Mouse (Mus musculus) stomach, postnatal 0 days (tissue): ENCODE results near the gene Slc1a3. TPM values are rescaled to one million over a fixed set of nuclear protein-coding genes. Genes with fewer than 3 reads are reported as not detected.
"Not testable (repeated sequence)": the region's sequence is repeated elsewhere in the genome, so short reads cannot be mapped to it uniquely, and the experiment has no call there.

Experiments used
- ATAC-seq: fragments of 200-750 bp; cut with Nextera tagmentation; 2 replicates; pipeline ENCODE4 v1.8.0; 2017; ENCODE audit not compliant: low FRiP score, low TSS enrichment
- DNase-seq: peaks from one replicate; pipeline ENCODE4 v3.0.0-alpha.2; 2016; ENCODE audit warnings: low spot score
- H3K27ac ChIP-seq: fragments of 300-500 bp; sonication (generic); replicated peaks from 2 replicates; pipeline ENCODE4 v1.5.1; 2014; ENCODE audit warnings: mild to moderate bottlenecking, control low read depth
- H3K27me3 ChIP-seq: fragments of 300-500 bp; sonication (generic); 2 replicates; pipeline ENCODE4 v1.6.1; 2014; ENCODE audit warnings: low read length; ENCODE audit not compliant: control insufficient read depth, insufficient read depth
- H3K36me3 ChIP-seq: fragments of 300-500 bp; sonication (generic); 2 replicates; pipeline ENCODE4 v1.6.1; 2014; ENCODE audit warnings: low read length, mixed read lengths; ENCODE audit not compliant: control insufficient read depth, insufficient read depth
- H3K4me1 ChIP-seq: fragments of 300-500 bp; sonication (generic); replicated peaks from 2 replicates; pipeline ENCODE4 v1.6.1; 2014; ENCODE audit warnings: antibody characterized with exemption; ENCODE audit not compliant: control insufficient read depth, insufficient read depth
- H3K4me2 ChIP-seq: fragments of 300-500 bp; sonication (generic); replicated peaks from 2 replicates; pipeline ENCODE4 v1.6.1; 2014; ENCODE audit warnings: low read depth, mild to moderate bottlenecking, control low read depth, moderate library complexity
- H3K4me3 ChIP-seq: fragments of 300-500 bp; sonication (generic); 2 replicates; pipeline ENCODE4 v1.5.1; 2014; ENCODE audit warnings: low read depth, low read length, control low read depth
- H3K9ac ChIP-seq: fragments of 300-500 bp; sonication (generic); 2 replicates; pipeline ENCODE4 v1.6.1; 2014; ENCODE audit warnings: mild to moderate bottlenecking, low read length, control low read depth, mixed read lengths
- H3K9me3 ChIP-seq: fragments of 300-500 bp; sonication (generic); 2 replicates; pipeline ENCODE4 v1.6.1; 2016; ENCODE audit warnings: low read length; ENCODE audit not compliant: control insufficient read depth
- CTCF ChIP-seq: IDR thresholded peaks from 2 replicates; pipeline ENCODE4 v1.5.1; 2016; ENCODE audit warnings: antibody characterized with exemption, low read depth, mild to moderate bottlenecking, moderate library complexity
- EP300 ChIP-seq: optimal IDR thresholded peaks from 2 replicates; pipeline ENCODE3; 2016; ENCODE audit warnings: antibody characterized with exemption
- WGBS: fragments of 180-500 bp; shearing (Covaris S2); extraction: QIAGEN DNeasy Blood & Tissue Kit; methylation state at CpG from one replicate; pipeline ENCODE4 v1.1.7; 2014; 5-methylcytosine and 5-hydroxymethylcytosine counted together
- polyA plus RNA-seq: library from polyadenylated mRNA; unstranded; fragments of >200 nt; fragmentation: Nextera tagmentation; extraction: Ambion mirVana; gene quantifications from 2 replicates; pipeline ENCODE4 v1.2.1, GENCODE M21; 2015

The Slc1a3 gene
- polyA plus RNA-seq, 1 experiment from 2014 or later, result 4.8 TPM

GRCm38 (mm10) chr15:8712433-8712984 lies 1.9 kb upstream of the Slc1a3 start:
- no peak for TF ChIP-seq CTCF
- H3K27me3 ChIP-seq, result no peaks in the 10 kb centered on the region
- H3K4me2 ChIP-seq, result no peak overlapping the region
- H3K27ac ChIP-seq, result no peak overlapping the region
- no peaks in the 10 kb centered on the region for H3K36me3 ChIP-seq
- H3K9ac ChIP-seq, result no peak overlapping the region
- ATAC-seq, result no peak
- no peak overlapping the region for H3K4me3 ChIP-seq
- WGBS, result 88% methylated on average over 2 of the region's 2 CpGs
- H3K4me1 ChIP-seq, result no peaks in the 10 kb centered on the region
- H3K9me3 ChIP-seq, result no peaks in the 10 kb centered on the region
- no peak for DNase-seq

GRCm38 (mm10) chr15:8711630-8712310 lies 1.2 kb upstream of the Slc1a3 start:
- no peaks in the 10 kb centered on the region for H3K27me3 ChIP-seq
- H3K9ac ChIP-seq, result no peak overlapping the region
- no peak for ATAC-seq
- H3K4me1 ChIP-seq, result no peaks in the 10 kb centered on the region
- no peaks in the 10 kb centered on the region for H3K36me3 ChIP-seq
- H3K4me2 ChIP-seq, result no peak overlapping the region
- TF ChIP-seq EP300, result no peak
- TF ChIP-seq CTCF, result no peak
- no peak overlapping the region for H3K27ac ChIP-seq
- H3K4me3 ChIP-seq, result no peak overlapping the region
- DNase-seq, result no peak
- H3K9me3 ChIP-seq, result no peaks in the 10 kb centered on the region
- 68% methylated on average over 9 of the region's 9 CpGs for WGBS

- no peaks in the 10 kb centered on the region for H3K4me1 ChIP-seq
- H3K4me2 ChIP-seq, result peak overlapping the region; percentile 86
- no peaks in the 10 kb centered on the region for H3K9me3 ChIP-seq
- no peak for DNase-seq
- H3K36me3 ChIP-seq, result no peaks in the 10 kb centered on the region
- 1% methylated on average over 11 of the region's 11 CpGs for WGBS
- H3K27ac ChIP-seq, result no peak overlapping the region
- no peak for TF ChIP-seq CTCF
- TF ChIP-seq EP300, result no peak
- H3K27me3 ChIP-seq, result no peaks in the 10 kb centered on the region
- peak overlapping the region; percentile 64 for H3K4me3 ChIP-seq
- no peak for ATAC-seq
- H3K9ac ChIP-seq, result peak overlapping the region; percentile 65; the same call in 1 of the 2 replicates
Measured at GRCm38 (mm10) chr15:8709578-8709977, 986 bp downstream of the Slc1a3 start.

GRCm38 (mm10) chr15:8706613-8707012 lies 4.0 kb downstream of the Slc1a3 start:
- Histone ChIP-seq H3K27ac (no peak overlapping the region), H3K9me3 (no peaks in the 10 kb centered on the region), H3K27me3 (no peaks in the 10 kb centered on the region), H3K4me2 (no peak overlapping the region), H3K4me3 (no peak overlapping the region), H3K36me3 (no peaks in the 10 kb centered on the region), H3K4me1 (no peaks in the 10 kb centered on the region), H3K9ac (no peak overlapping the region)
- ATAC-seq (no peak), DNase-seq (no peak)
- 85% methylated on average over 5 of the region's 5 CpGs for WGBS
- no peak for TF ChIP-seq EP300
- TF ChIP-seq CTCF, result no peak

- 70% methylated on average over 4 of the region's 4 CpGs for WGBS
- Histone ChIP-seq H3K27me3 (no peaks in the 10 kb centered on the region), H3K36me3 (no peaks in the 10 kb centered on the region), H3K27ac (no peak overlapping the region), H3K9me3 (no peaks in the 10 kb centered on the region), H3K4me3 (no peak overlapping the region), H3K4me2 (no peak overlapping the region), H3K4me1 (no peaks in the 10 kb centered on the region), H3K9ac (no peak overlapping the region)
- TF ChIP-seq CTCF, result no peak
- TF ChIP-seq EP300, result no peak
- no peak for DNase-seq
- ATAC-seq, result no peak
Measured at GRCm38 (mm10) chr15:8706178-8706577, 4.4 kb downstream of the Slc1a3 start.

GRCm38 (mm10) chr15:8705560-8705959 lies 5.0 kb downstream of the Slc1a3 start:
- H3K4me2 ChIP-seq, DNase-seq: not testable (repeated sequence)
- 100% methylated on average over 1 of the region's 1 CpGs for WGBS

More at GRCm38 (mm10) chr15:8705560-8705959, 5.0 kb downstream of the Slc1a3 start:
- H3K9me3 ChIP-seq, H3K9ac ChIP-seq, H3K4me3 ChIP-seq, H3K27ac ChIP-seq, H3K27me3 ChIP-seq, H3K36me3 ChIP-seq, H3K4me1 ChIP-seq, ATAC-seq: not testable (repeated sequence)
